Mouse (Mus musculus): Measurements from ENCODE around the gene Trank1.

Trank1 gene

GRCm38 (mm10) chr9:111425113-111425512 lies 113.6 kb downstream of the Trank1 start:
- DNase-seq (ENCODE audit: low read depth, low spot score) = no peak

- DNase-seq (ENCODE audit: low read depth, low spot score) = no peak
These were observed 114.4 kb downstream of the Trank1 start for GRCm38 (mm10) chr9:111425952-111426351.

DNA sequence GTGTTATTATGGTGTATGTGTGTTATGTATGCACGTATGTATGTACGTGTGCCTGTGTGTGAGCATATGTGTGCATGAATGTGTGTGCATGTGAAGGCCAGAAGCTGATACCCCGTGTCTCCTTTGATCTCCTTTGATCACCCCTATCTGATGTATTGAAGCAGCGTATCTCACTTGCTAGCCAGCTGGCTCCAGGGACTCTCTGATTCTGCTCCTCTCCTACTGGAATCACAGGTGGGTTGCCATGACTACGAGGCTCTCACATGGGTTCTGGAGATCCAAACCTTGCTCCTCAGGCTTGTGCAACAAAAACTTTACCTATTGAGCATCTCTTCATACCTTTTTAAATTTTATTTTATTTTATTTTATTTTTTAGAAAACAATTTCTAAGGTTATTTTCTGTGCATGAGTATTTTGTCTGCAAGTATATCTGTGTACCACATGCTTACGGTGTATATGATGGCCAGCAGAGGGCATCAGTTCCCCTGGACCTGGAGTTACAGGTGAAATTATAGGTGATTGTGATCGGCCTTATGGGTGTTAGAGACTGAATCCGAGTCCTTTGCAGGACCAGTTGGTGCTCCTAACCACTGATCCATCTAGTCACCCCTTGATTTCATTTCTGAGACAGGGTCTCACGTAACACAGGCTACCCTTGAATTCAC lies 116.5 kb downstream of the Trank1 start:
- no peak for DNase-seq (ENCODE audit: low read depth, low spot score)

GRCm38 (mm10) chr9:111428698-111429362 lies 117.3 kb downstream of the Trank1 start:
- DNase-seq (ENCODE audit: low read depth, low spot score) = no peak

DNA sequence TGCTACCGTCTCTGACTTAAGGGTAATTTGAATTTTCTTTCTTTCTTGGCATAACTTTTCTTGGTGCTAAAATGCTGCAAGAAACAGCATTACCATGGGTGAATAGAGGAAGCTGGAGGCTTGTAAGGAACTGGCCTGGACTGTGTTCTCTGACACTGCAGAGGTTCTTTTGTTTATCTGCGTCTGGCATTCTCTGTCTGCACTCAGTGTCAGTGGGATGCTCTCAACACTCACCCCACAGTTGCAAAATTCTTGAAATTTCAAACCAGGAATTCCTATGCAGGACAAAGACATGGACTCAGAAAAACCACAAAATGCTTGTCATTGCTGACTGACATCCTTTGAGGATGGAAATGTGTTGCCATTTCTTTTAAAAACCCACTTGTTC lies 117.8 kb downstream of the Trank1 start:
- no peak for DNase-seq (ENCODE audit: low read depth, low spot score)

DNA sequence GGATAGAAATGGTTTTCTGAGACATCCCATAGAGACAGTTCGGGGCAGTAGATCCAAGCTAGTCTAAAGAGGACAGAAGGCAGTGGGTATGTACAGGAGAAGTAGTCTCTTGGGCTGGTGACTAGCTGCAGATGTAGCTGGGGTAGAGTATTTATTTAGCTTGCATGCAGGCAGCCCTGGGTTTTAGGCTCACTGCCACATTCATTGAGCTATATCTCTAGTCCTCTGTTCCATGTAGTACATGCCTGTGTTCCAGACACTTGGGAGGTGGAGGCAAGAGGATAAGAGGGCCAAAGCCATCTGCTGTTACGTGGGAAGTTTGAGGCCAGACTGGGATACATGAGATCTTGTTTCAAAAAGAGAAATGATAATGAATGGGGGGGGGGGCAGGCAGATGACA lies 123.9 kb downstream of the Trank1 start:
- peak; percentile 51 for DNase-seq (ENCODE audit: low read depth, low spot score)

GRCm38 (mm10) chr9:111438904-111439835 lies 127.6 kb downstream of the Trank1 start, which contains the start of gene Dclk3:
TSS of gene Dclk3 (plus strand) at chr9:111439081.
- no peak for DNase-seq (ENCODE audit: low read depth, low spot score)

DNA sequence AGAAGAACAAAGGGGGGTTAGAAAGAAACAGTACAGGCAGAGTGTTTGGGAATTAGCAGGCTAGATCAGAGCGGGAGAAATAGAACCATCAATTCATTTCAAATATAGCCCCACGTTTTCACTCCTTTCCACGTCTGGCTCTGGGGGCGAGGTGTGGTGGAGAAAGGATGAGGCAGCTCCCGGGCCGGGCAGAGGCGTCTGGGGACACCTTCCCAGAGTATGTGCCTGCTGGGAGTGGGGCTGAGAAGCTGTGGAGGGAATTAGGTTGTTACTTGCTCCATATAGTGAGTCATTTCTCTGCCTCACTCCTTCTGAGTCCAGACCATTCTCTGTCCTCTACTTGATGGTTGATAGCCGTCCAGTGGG lies 128.3 kb downstream of the Trank1 start:
- DNase-seq (ENCODE audit: low read depth, low spot score) = peak; percentile 67

GRCm38 (mm10) chr9:111440446-111440845 lies 128.9 kb downstream of the Trank1 start:
- no peak for DNase-seq (ENCODE audit: low read depth, low spot score)

DNA sequence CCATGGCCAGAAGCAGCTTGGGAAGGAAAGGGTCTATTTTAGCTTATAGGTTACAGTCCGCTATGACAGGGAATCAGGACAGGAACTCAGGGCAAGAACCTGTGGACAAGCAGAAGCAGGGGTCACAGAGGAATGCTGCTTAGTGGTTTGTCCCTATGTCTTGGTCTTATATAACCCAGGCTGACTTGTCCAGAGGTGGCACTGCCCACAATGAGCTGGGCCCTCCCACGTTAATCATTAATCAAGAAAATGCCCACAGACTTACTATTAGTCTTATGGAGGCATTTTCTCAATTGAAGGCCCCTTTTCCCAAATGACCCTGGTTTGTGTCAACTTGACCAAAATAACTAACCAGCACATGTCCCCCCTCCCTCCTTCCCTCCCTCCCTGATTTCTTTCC lies 129.6 kb downstream of the Trank1 start:
- DNase-seq (ENCODE audit: low read depth, low spot score) = no peak
